Mouse (Mus musculus): ENCODE data around the gene Xrn1. TPM values are rescaled to one million over a fixed set of nuclear protein-coding genes. Genes with fewer than 3 reads are reported as not detected.
A peak's percentile ranks its signal among the peaks of the same experiment; 100 is the strongest.
"Not testable (repeated sequence)": the region's sequence is repeated elsewhere in the genome, so short reads cannot be mapped to it uniquely, and the experiment has no call there.

Gene Xrn1
- 15.7 and 16.2 TPM in 2 replicates for polyA plus RNA-seq (2012; rRNA removed)

- TF ChIP-seq POLR2A (IDR thresholded peaks at IDR 0.05; ENCODE audit: control insufficient read depth, extremely low read depth, insufficient read depth, low read length, poor library complexity) = peak; percentile 85
- TF ChIP-seq CTCF (IDR thresholded peaks at IDR 0.05; ENCODE audit: borderline replicate concordance, control insufficient read depth, extremely low read depth, insufficient read depth, low read length, poor library complexity) = no peak; the same call in 1 of the 2 replicates
- H3K4me1 ChIP-seq (replicated peaks; ENCODE audit: control insufficient read depth, insufficient read depth, low read length) = peaks cover 12% of the 10 kb centered on the region
- peak within 1 kb of the TSS; percentile 91 for H3K4me3 ChIP-seq (ENCODE audit: control insufficient read depth, insufficient read depth, low read length)
- peak within 1 kb of the TSS; percentile 68 for H3K27ac ChIP-seq (ENCODE audit: control insufficient read depth, insufficient read depth, low read length)
- no peaks in the 10 kb centered on the region for H3K36me3 ChIP-seq (ENCODE audit: control insufficient read depth, insufficient read depth, low read length)
- DNase-seq = peak; percentile 92
- no peaks in the 10 kb centered on the region for H3K27me3 ChIP-seq (ENCODE audit: control insufficient read depth, insufficient read depth, low read length)
- WGBS = under 1% methylated on average over 57 of the region's 57 CpGs
Observed at GRCm38 (mm10) chr9:95954585-95955461, at the start of gene Xrn1. Gene Xrn1, plus strand, starts transcription at chr9:95954760.

GRCm38 (mm10) chr9:95932855-95933254 is 21.7 kb upstream of the Xrn1 start:
- peak; percentile 17 for DNase-seq
- no peaks in the 10 kb centered on the region for H3K27me3 ChIP-seq (ENCODE audit: control insufficient read depth, insufficient read depth, low read length)
- TF ChIP-seq CTCF (IDR thresholded peaks at IDR 0.05; ENCODE audit: borderline replicate concordance, control insufficient read depth, extremely low read depth, insufficient read depth, low read length, poor library complexity) (no peak), POLR2A (IDR thresholded peaks at IDR 0.05; ENCODE audit: control insufficient read depth, extremely low read depth, insufficient read depth, low read length, poor library complexity) (no peak)
- H3K4me3 ChIP-seq (ENCODE audit: control insufficient read depth, insufficient read depth, low read length) = no peak overlapping the region
- no peaks in the 10 kb centered on the region for H3K4me1 ChIP-seq (replicated peaks; ENCODE audit: control insufficient read depth, insufficient read depth, low read length)
- no peak overlapping the region for H3K27ac ChIP-seq (ENCODE audit: control insufficient read depth, insufficient read depth, low read length)
- no peaks in the 10 kb centered on the region for H3K36me3 ChIP-seq (ENCODE audit: control insufficient read depth, insufficient read depth, low read length)

- no peaks in the 10 kb centered on the region for H3K36me3 ChIP-seq (ENCODE audit: control insufficient read depth, insufficient read depth, low read length)
- 87% methylated on average over 4 of the region's 4 CpGs for WGBS
- no peaks in the 10 kb centered on the region for H3K27me3 ChIP-seq (ENCODE audit: control insufficient read depth, insufficient read depth, low read length)
- H3K27ac ChIP-seq (ENCODE audit: control insufficient read depth, insufficient read depth, low read length) = no peak overlapping the region
- H3K4me3 ChIP-seq (ENCODE audit: control insufficient read depth, insufficient read depth, low read length) = no peak overlapping the region
- H3K4me1 ChIP-seq (replicated peaks; ENCODE audit: control insufficient read depth, insufficient read depth, low read length) = peaks cover 10% of the 10 kb centered on the region
- no peak for DNase-seq
- TF ChIP-seq CTCF (IDR thresholded peaks at IDR 0.05; ENCODE audit: borderline replicate concordance, control insufficient read depth, extremely low read depth, insufficient read depth, low read length, poor library complexity) (no peak), POLR2A (IDR thresholded peaks at IDR 0.05; ENCODE audit: control insufficient read depth, extremely low read depth, insufficient read depth, low read length, poor library complexity) (no peak)
Observed at GRCm38 (mm10) chr9:95953658-95954057, 902 bp upstream of the Xrn1 start.

- TF ChIP-seq POLR2A (IDR thresholded peaks at IDR 0.05; ENCODE audit: control insufficient read depth, extremely low read depth, insufficient read depth, low read length, poor library complexity) = no peak
- no peak for TF ChIP-seq CTCF (IDR thresholded peaks at IDR 0.05; ENCODE audit: borderline replicate concordance, control insufficient read depth, extremely low read depth, insufficient read depth, low read length, poor library complexity)
- WGBS = 1% methylated on average over 7 of the region's 7 CpGs
- Histone ChIP-seq H3K4me3 (ENCODE audit: control insufficient read depth, insufficient read depth, low read length) (peak overlapping the region; percentile 91), H3K36me3 (ENCODE audit: control insufficient read depth, insufficient read depth, low read length) (no peaks in the 10 kb centered on the region), H3K27me3 (ENCODE audit: control insufficient read depth, insufficient read depth, low read length) (no peaks in the 10 kb centered on the region), H3K4me1 (replicated peaks; ENCODE audit: control insufficient read depth, insufficient read depth, low read length) (peaks cover 12% of the 10 kb centered on the region), H3K27ac (ENCODE audit: control insufficient read depth, insufficient read depth, low read length) (peak overlapping the region; percentile 68)
- DNase-seq = peak; percentile 45
Observed at GRCm38 (mm10) chr9:95954226-95954584, 355 bp upstream of the Xrn1 start.

- Histone ChIP-seq H3K36me3 (ENCODE audit: control insufficient read depth, insufficient read depth, low read length) (no peaks in the 10 kb centered on the region), H3K4me1 (replicated peaks; ENCODE audit: control insufficient read depth, insufficient read depth, low read length) (peaks cover 17% of the 10 kb centered on the region), H3K27me3 (ENCODE audit: control insufficient read depth, insufficient read depth, low read length) (no peaks in the 10 kb centered on the region), H3K4me3 (ENCODE audit: control insufficient read depth, insufficient read depth, low read length) (peak overlapping the region; percentile 40), H3K27ac (ENCODE audit: control insufficient read depth, insufficient read depth, low read length) (peak overlapping the region; percentile 98)
- no peak for TF ChIP-seq POLR2A (IDR thresholded peaks at IDR 0.05; ENCODE audit: control insufficient read depth, extremely low read depth, insufficient read depth, low read length, poor library complexity)
- TF ChIP-seq CTCF (IDR thresholded peaks at IDR 0.05; ENCODE audit: borderline replicate concordance, control insufficient read depth, extremely low read depth, insufficient read depth, low read length, poor library complexity) = no peak
- DNase-seq = peak; percentile 42
- 43% methylated on average over 2 of the region's 2 CpGs for WGBS
Observed at GRCm38 (mm10) chr9:95957611-95958010, 3.1 kb downstream of the Xrn1 start.

GRCm38 (mm10) chr9:95958041-95958730 is 3.6 kb downstream of the Xrn1 start:
- peaks cover 17% of the 10 kb centered on the region for H3K4me1 ChIP-seq (replicated peaks; ENCODE audit: control insufficient read depth, insufficient read depth, low read length)
- no peak for TF ChIP-seq POLR2A (IDR thresholded peaks at IDR 0.05; ENCODE audit: control insufficient read depth, extremely low read depth, insufficient read depth, low read length, poor library complexity)
- no peak for TF ChIP-seq CTCF (IDR thresholded peaks at IDR 0.05; ENCODE audit: borderline replicate concordance, control insufficient read depth, extremely low read depth, insufficient read depth, low read length, poor library complexity)
- peak overlapping the region; percentile 98 for H3K27ac ChIP-seq (ENCODE audit: control insufficient read depth, insufficient read depth, low read length)
- no peaks in the 10 kb centered on the region; the same call in 1 of the 2 replicates for H3K36me3 ChIP-seq (ENCODE audit: control insufficient read depth, insufficient read depth, low read length)
- peak overlapping the region; percentile 17; the same call in 1 of the 2 replicates for H3K4me3 ChIP-seq (ENCODE audit: control insufficient read depth, insufficient read depth, low read length)
- DNase-seq = peak; percentile 50
- H3K27me3 ChIP-seq (ENCODE audit: control insufficient read depth, insufficient read depth, low read length) = no peaks in the 10 kb centered on the region
- WGBS = 47% methylated on average over 7 of the region's 7 CpGs

- DNase-seq; H3K27me3 ChIP-seq (ENCODE audit: control insufficient read depth, insufficient read depth, low read length); H3K36me3 ChIP-seq (ENCODE audit: control insufficient read depth, insufficient read depth, low read length): not testable (repeated sequence)
- peak overlapping the region; percentile 98 for H3K27ac ChIP-seq (ENCODE audit: control insufficient read depth, insufficient read depth, low read length)
- H3K4me1 ChIP-seq (replicated peaks; ENCODE audit: control insufficient read depth, insufficient read depth, low read length) = peaks cover 17% of the 10 kb centered on the region
- peak overlapping the region; percentile 8; the same call in 1 of the 2 replicates for H3K4me3 ChIP-seq (ENCODE audit: control insufficient read depth, insufficient read depth, low read length)
- WGBS = 73% methylated on average over 2 of the region's 2 CpGs
Observed at GRCm38 (mm10) chr9:95958731-95959105, 4.2 kb downstream of the Xrn1 start.
